8 mouse cellular contexts compared by ENCODE assay signal in genomic region chr8:11554799-11555719, GRCm38 (mm10). TPM values are rescaled to one million over a fixed set of nuclear protein-coding genes. Genes with fewer than 3 reads are reported as not detected.
DNase-seq lines count a peak whose midpoint lies in the region; ATAC-seq lines count a peak whose summit lies in the region.

Gene Ing1 (plus strand): TSS chr8:11555571.

- H3K27me3 ChIP-seq in hindbrain, embryonic 12.5 days: no peaks in the 10 kb centered on the region

- H3K9ac ChIP-seq in hindbrain, embryonic 12.5 days: peak within 1 kb of the TSS; percentile 97

- H3K4me3 ChIP-seq in hindbrain, embryonic 12.5 days: peak within 1 kb of the TSS; percentile 94

- H3K9me3 ChIP-seq in hindbrain, embryonic 12.5 days (replicated peaks): no peaks in the 10 kb centered on the region

- peak within 1 kb of the TSS; percentile 100 for H3K27ac ChIP-seq in hindbrain, embryonic 12.5 days

- under 1% methylated on average over 52 of the region's 52 CpGs for WGBS in hindbrain, embryonic 12.5 days

- H3K36me3 ChIP-seq in hindbrain, embryonic 12.5 days: no peaks in the 10 kb centered on the region

- H3K4me1 ChIP-seq in hindbrain, embryonic 12.5 days: peaks cover 24% of the 10 kb centered on the region

- H3K4me2 ChIP-seq in hindbrain, embryonic 12.5 days (replicated peaks): peak within 1 kb of the TSS; percentile 74

- peak; percentile 87 for ATAC-seq in hindbrain, embryonic 12.5 days (ENCODE audit: low FRiP score)

- DNase-seq in Muller cell, postnatal 12 days (ENCODE audit: inconsistent ontology term): peak; percentile 98
- peak; percentile 97 for DNase-seq in cerebellum, adult 9-11 months
- DNase-seq in frontal cortex, postnatal 10 days (ENCODE audit: low spot score in 2 of 2): peak; percentile 96
- peak; percentile 95 to 96 for DNase-seq in layer of hippocampus, postnatal 14 days (ENCODE audit: low spot score in 2 of 2)
- peak; percentile 95 for DNase-seq in lung, postnatal 14 days
- DNase-seq in retina, adult 2 months (ENCODE audit: low read depth, low spot score): peak; percentile 88
- DNase-seq in thymus, postnatal 36 days: peak; percentile 97 to 98

RNA-seq across cellular contexts. Expression of gene Ing1, which starts in this region (rescaled TPM):
- 53.4 and 57.5 TPM in 2 replicates for polyA plus RNA-seq in hindbrain, embryonic 12.5 days (2016; fragmentation: Nextera tagmentation; extraction: Ambion mirVana)
- 10 to 100 TPM; 28.6 to 36.7 TPM for total RNA-seq in layer of hippocampus, postnatal 14 days (2021)

Comparison
In these comparisons a context has a peak if more than half of its experiments do, and no peak if none do; other contexts are left out.
1. Peak in every context shown above with its lines: DNase-seq, ATAC-seq, H3K4me3 ChIP-seq and H3K27ac ChIP-seq.